Comparison of ENCODE assay signal across 14 mouse cellular contexts in the genomic region with DNA sequence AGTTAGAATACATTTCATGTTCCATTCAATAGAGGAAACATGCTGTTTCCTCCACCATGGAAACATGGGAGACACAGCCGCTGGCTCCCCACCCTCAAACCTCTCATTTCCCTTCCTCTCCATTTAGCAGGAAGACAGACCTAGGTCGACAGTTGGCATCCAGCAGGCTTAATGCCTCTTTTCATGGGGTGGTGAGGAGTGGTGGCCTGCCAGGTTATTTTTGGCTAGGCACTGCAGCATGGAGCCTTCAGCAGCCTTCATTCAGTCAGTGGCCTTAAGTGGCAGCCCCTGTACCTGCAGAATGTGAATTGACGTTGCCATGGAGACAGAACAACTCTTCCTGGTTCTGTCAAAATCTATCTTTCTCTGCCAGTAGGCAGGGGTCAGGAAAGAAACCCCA.
A peak's percentile ranks its signal among the peaks of the same experiment; 100 is the strongest.
DNase-seq lines count a peak whose midpoint lies in the region; ATAC-seq lines count a peak whose summit lies in the region.
"Had no signal": no experiment of that assay in that cellular context is flagged by ENCODE, and none has a peak within 500 bp of the region (broad histone marks: within the 10 kb centered on the region; RNA-seq: fewer than 3 reads in every experiment).

No protein-coding gene starts in this region.

- peaks cover 9% of the 10 kb centered on the region for H3K4me1 ChIP-seq in midbrain, embryonic 16.5 days (ENCODE audit: control insufficient read depth, insufficient read depth, low read length)
- H3K4me1 ChIP-seq in intestine, embryonic 16.5 days (ENCODE audit: control insufficient read depth, insufficient read depth, low read length): no peaks in the 10 kb centered on the region

- no peaks in the 10 kb centered on the region for H3K27me3 ChIP-seq in midbrain, embryonic 16.5 days (ENCODE audit: control insufficient read depth, insufficient read depth, low read depth, low read length)
- H3K27me3 ChIP-seq in intestine, embryonic 16.5 days (replicated peaks; ENCODE audit: control insufficient read depth, insufficient read depth, low read length): no peaks in the 10 kb centered on the region

- peak; percentile 47 to 68 for DNase-seq in cerebellum, postnatal 25 days
- peak; percentile 11 for DNase-seq in kidney, postnatal 10 days
- no peak for DNase-seq in kidney, adult 8-10 months
- DNase-seq in brain, embryonic 18.5 days (ENCODE audit: low read depth, low spot score): peak; percentile 24
- DNase-seq: adrenal gland, adult 2 months; gastrocnemius, postnatal 10 days; layer of hippocampus, adult 9-11 months; lung, postnatal 14 days had no signal

- no peak for ATAC-seq in cerebellum, adult (ENCODE audit: insufficient number of reproducible peaks, low FRiP score, low TSS enrichment)
- ATAC-seq in midbrain, embryonic 16.5 days: peak; percentile 87
- no peak for ATAC-seq in intestine, embryonic 16.5 days
- ATAC-seq in granulocyte monocyte progenitor cell, adult 5-6 weeks (replicated peaks; ENCODE audit: poor library complexity, severe bottlenecking): no peak

- H3K9me3 ChIP-seq in midbrain, embryonic 16.5 days (replicated peaks; ENCODE audit: control insufficient read depth, low read length, poor library complexity, severe bottlenecking): no peaks in the 10 kb centered on the region
- no peaks in the 10 kb centered on the region for H3K9me3 ChIP-seq in intestine, embryonic 16.5 days (ENCODE audit: control insufficient read depth, low read length)

- H3K9ac ChIP-seq in midbrain, embryonic 16.5 days (ENCODE audit: low read depth, low read length): no peak overlapping the region
- no peak overlapping the region for H3K9ac ChIP-seq in intestine, embryonic 16.5 days (ENCODE audit: low read depth, low read length)
- H3K9ac ChIP-seq: liver, embryonic 14.5 days had no signal

- H3K36me3 ChIP-seq in midbrain, embryonic 16.5 days (ENCODE audit: control insufficient read depth, insufficient read depth, low read length): no peaks in the 10 kb centered on the region
- H3K36me3 ChIP-seq in intestine, embryonic 16.5 days (ENCODE audit: control insufficient read depth, insufficient read depth, low read length): no peaks in the 10 kb centered on the region

- H3K27ac ChIP-seq in midbrain, embryonic 16.5 days (ENCODE audit: low read length): peak overlapping the region; percentile 86
- H3K27ac ChIP-seq in intestine, embryonic 16.5 days (ENCODE audit: low read length): no peak overlapping the region
- H3K27ac ChIP-seq: liver, embryonic 14.5 days had no signal

- H3K4me3 ChIP-seq in midbrain, embryonic 16.5 days (ENCODE audit: low read depth, low read length): no peak overlapping the region
- H3K4me3 ChIP-seq in intestine, embryonic 16.5 days (ENCODE audit: low read length): no peak overlapping the region

- WGBS in midbrain, embryonic 16.5 days: 39% methylated on average over 3 of the region's 3 CpGs
- WGBS in intestine, embryonic 16.5 days: 50% methylated on average over 3 of the region's 3 CpGs

- H3K4me2 ChIP-seq in midbrain, embryonic 16.5 days (ENCODE audit: low read length): no peak overlapping the region
- H3K4me2 ChIP-seq in intestine, embryonic 16.5 days (ENCODE audit: low read depth, low read length): no peak overlapping the region
- H3K4me2 ChIP-seq: heart, embryonic 11.5 days had no signal

Comparison
In these comparisons a context has a peak if more than half of its experiments do, and no peak if none do; other contexts are left out.
1. DNase-seq: peak in cerebellum, postnatal 25 days (2 of 2), kidney, postnatal 10 days (single experiment) and brain, embryonic 18.5 days (single experiment); none in kidney, adult 8-10 months (0 of 2).